Mouse (Mus musculus) large intestine, adult 2 months (tissue): ENCODE data around the gene Izumo4. TPM values are rescaled to one million over a fixed set of nuclear protein-coding genes. Genes with fewer than 3 reads are reported as not detected.

Experiments
- polyA plus RNA-seq: library from polyadenylated mRNA; depleted of rRNA; stranded (reverse); fragments of >200 nt; gene quantifications from 2 replicates; pipeline ENCODE4 v1.2.3, GENCODE M21; 2012; rRNA removed

Izumo4 gene
- polyA plus RNA-seq, 1 experiment = 22.8 TPM

Other genes starting within 250 kb of the Izumo4 start
- 0.09 and 0.19 TPM in 2 replicates for gene Onecut3, start 207.3 kb upstream of the Izumo4 start, polyA plus RNA-seq
- 0.03 TPM in 1 of 2 replicates, not detected in the other for gene Atp8b3, start 163.1 kb upstream of the Izumo4 start, polyA plus RNA-seq
- 35.4 and 42.4 TPM in 2 replicates for gene Rexo1, start 140.6 kb upstream of the Izumo4 start, polyA plus RNA-seq
- 12.6 and 12.8 TPM in 2 replicates for gene Klf16, start 124.9 kb upstream of the Izumo4 start, polyA plus RNA-seq
- gene Abhd17a, start 111.8 kb upstream of the Izumo4 start, polyA plus RNA-seq = 214 and 233 TPM in 2 replicates
- 129 and 145 TPM in 2 replicates for gene Scamp4, start 99.3 kb upstream of the Izumo4 start, polyA plus RNA-seq
- 11.8 and 14.6 TPM in 2 replicates for gene Adat3, start 99.3 kb upstream of the Izumo4 start, polyA plus RNA-seq
- 3.5 and 3.7 TPM in 2 replicates for gene Gm49322, start 96.2 kb upstream of the Izumo4 start, polyA plus RNA-seq
- 184 and 212 TPM in 2 replicates for gene Csnk1g2, start 79.3 kb upstream of the Izumo4 start, polyA plus RNA-seq
- gene Btbd2, start 45.1 kb upstream of the Izumo4 start, polyA plus RNA-seq = 49.0 and 56.2 TPM in 2 replicates
- 112 and 121 TPM in 2 replicates for gene Mknk2, start 24.1 kb upstream of the Izumo4 start, polyA plus RNA-seq
- 39.2 and 40.8 TPM in 2 replicates for gene Mob3a, start 207 bp upstream of the Izumo4 start, polyA plus RNA-seq
- 75.1 and 109 TPM in 2 replicates for gene Ap3d1, start 40.1 kb downstream of the Izumo4 start, polyA plus RNA-seq
- 20.0 and 29.6 TPM in 2 replicates for gene Dot1l, start 53.0 kb downstream of the Izumo4 start, polyA plus RNA-seq
- gene Sf3a2, start 96.0 kb downstream of the Izumo4 start, polyA plus RNA-seq = 26.8 and 30.3 TPM in 2 replicates
- gene Plekhj1, start 96.4 kb downstream of the Izumo4 start, polyA plus RNA-seq = 50.7 and 54.0 TPM in 2 replicates
- gene Amh, start 103.1 kb downstream of the Izumo4 start, polyA plus RNA-seq = 0.63 and 0.96 TPM in 2 replicates
- gene Jsrp1, start 111.3 kb downstream of the Izumo4 start, polyA plus RNA-seq = not detected in 2 replicates
- gene Oaz1, start 124.5 kb downstream of the Izumo4 start, polyA plus RNA-seq = 980 and 1,000 TPM in 2 replicates
- gene Lingo3, start 141.9 kb downstream of the Izumo4 start, polyA plus RNA-seq = 0.04 and 0.05 TPM in 2 replicates
- 114 and 134 TPM in 2 replicates for gene Lsm7, start 153.0 kb downstream of the Izumo4 start, polyA plus RNA-seq
- gene Sppl2b, start 153.1 kb downstream of the Izumo4 start, polyA plus RNA-seq = 48.4 and 72.7 TPM in 2 replicates
- gene Tmprss9, start 169.7 kb downstream of the Izumo4 start, polyA plus RNA-seq = 0.21 and 0.32 TPM in 2 replicates
- gene Timm13, start 198.8 kb downstream of the Izumo4 start, polyA plus RNA-seq = 199 and 214 TPM in 2 replicates
- gene Lmnb2, start 216.1 kb downstream of the Izumo4 start, polyA plus RNA-seq = 26.1 and 34.1 TPM in 2 replicates
- gene Gadd45b, start 227.9 kb downstream of the Izumo4 start, polyA plus RNA-seq = 18.3 and 23.8 TPM in 2 replicates